Mouse (Mus musculus) bone marrow macrophage, adult 2 months (primary cell): ENCODE measurements at regions not wholly inside any gene's neighbourhood (a gene's known extent, or its start where the extent isn't known, plus 50 kb on each side); places are given as distances from the start of the nearest gene placed in this dataset.

Source experiments
- CTCF ChIP-seq: IDR thresholded peaks from 2 replicates; pipeline ENCODE4 v1.5.1; 2012; ENCODE audit warnings: low read depth, mild to moderate bottlenecking, low read length, moderate library complexity
- POLR2A ChIP-seq: IDR thresholded peaks from 2 replicates; pipeline ENCODE4 v1.6.1; 2012; ENCODE audit warnings: mild to moderate bottlenecking, low read depth, low read length, borderline replicate concordance

DNA sequence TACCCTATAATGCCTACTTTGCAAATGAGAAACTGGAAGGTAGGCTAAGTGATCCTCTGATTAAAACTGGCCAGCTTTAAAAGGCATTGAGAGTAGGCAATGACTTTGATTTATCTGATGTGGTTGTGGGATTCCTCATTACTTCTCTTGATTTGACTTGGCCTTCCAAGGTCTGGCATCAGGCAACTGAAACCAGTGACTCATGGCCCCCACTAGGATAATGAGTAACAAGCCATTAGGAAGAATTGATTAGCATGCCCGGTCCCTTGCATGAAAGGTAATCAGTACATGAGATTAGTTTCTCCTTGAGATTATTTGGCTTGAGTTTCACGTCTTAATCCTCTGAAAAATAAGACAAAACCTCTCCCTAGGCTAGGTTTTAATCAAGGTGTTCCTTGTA is 56.8 kb upstream of the Magi1 start:
- TF ChIP-seq POLR2A (no peak), CTCF (no peak)
